Mouse (Mus musculus): ENCODE measurements around the gene Gm47189.
"Not testable (repeated sequence)": the region's sequence is repeated elsewhere in the genome, so short reads cannot be mapped to it uniquely, and the experiment has no call there.

The Gm47189 gene

DNA sequence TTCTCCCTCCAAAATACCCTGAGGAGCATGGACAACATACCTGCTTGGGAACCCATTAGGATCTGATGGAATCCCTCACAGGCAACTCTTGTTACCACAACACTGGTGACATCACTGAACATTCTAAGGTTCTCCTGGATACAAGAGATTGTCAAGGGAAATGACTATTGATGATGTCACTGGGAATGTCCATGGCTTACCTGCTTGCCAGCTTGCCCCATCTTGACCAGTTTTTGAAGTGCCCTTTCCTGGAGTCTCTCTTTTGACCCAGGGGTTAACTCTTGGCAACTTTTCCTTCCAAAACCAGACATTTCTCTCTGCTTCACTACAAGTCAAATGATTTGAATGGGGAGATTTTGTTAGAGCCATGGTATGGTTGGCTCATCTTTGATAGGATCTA lies at the start of gene Gm47189:
Gene Gm47189 (minus strand): TSS at position 101 of the 400 bp plus-strand sequence.
- DNase-seq, result not testable (repeated sequence)

DNA sequence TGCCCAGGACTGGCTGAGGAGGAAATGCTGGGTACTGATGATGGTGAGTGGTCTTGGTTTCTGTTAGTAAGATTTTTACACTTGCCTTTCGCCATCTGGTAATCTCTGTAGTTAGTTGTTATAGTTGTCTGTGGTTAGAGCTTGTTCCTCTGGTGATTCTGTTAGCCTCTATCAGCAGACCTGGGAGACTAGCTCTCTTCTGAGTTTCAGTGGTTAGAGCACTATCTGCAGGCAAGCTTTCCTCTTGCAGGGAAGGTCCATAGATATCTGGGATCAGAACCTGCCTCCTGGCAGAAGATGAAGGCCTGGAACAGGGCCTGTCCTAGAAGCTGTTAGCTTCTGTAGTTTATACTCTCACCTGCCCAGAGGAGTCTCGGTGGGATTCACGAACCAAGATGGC lies 16.3 kb downstream of the Gm47189 start:
- peak; percentile 1 for DNase-seq

DNA sequence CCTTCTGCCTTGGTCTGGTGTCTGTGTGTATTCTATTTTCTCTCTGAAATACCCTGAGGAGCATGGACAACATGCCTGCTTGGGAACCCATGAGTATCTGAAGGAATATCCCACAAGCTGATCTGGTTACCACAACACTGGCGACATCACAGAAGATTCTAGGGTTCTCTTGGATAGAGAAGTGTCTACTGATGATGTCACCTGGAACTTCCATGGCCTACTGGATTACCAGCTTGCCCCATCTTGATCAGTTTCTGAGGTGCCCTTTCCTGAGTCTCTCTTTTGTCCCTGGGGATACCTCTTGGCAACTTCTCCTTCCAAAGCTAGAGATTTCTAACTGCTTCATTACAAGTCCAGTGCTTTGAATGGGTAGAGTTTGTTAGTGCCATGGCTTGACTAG lies 21.7 kb downstream of the Gm47189 start, which contains the start of gene Gm7929:
Gene Gm7929 (minus strand): TSS at position 101 of the 400 bp plus-strand sequence.
- DNase-seq, result not testable (repeated sequence)

DNA sequence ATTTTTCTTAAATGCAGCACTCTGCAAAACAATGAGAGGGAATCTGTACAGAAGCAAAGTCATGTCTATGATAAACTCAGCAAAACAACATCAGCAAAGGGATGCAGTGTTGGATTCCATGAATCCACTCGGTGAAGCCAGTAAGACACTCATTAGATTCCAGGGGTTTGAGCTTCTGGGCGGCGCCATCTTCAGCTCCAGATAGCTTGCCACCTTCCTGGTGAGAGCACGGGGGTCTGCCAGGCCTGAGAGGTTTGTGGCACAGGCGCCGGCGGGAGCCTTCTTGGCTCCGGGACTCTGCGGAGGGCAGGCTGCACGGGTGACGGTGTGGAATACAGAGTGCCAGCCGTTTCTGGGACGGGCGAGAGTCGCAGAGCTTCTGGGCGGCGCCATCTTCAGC lies 48.8 kb downstream of the Gm47189 start:
- DNase-seq, result not testable (repeated sequence)

DNA sequence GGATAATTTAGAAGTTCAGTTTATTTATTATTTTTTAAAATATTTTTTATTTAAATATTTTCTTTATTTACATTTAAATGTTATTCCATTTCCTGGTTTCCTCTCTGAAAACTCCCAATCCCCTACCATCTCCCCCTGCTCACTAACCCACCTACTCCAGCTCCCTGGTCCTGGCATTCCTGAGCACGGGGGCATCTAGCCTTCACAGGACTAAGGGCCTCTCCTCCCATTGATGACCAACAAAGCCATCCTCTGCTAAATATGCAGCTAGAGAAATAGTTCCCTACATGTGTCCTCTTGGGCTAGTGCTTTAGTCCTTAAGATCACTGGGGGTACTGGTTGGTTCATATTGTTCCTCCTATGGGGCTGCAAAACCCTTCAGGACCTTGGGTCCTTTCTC lies 55.1 kb downstream of the Gm47189 start:
- not testable (repeated sequence) for DNase-seq

Data from kidney, adult 18-20 months (tissue).